Mouse (Mus musculus): ENCODE measurements around the gene Scml4.

Scml4 gene

GRCm38 (mm10) chr10:42862102-42862740 is 2.1 kb downstream of the Scml4 start:
- no peak for DNase-seq (ENCODE audit: low spot score)

GRCm38 (mm10) chr10:42862806-42863205 is 2.6 kb downstream of the Scml4 start:
- no peak for DNase-seq (ENCODE audit: low spot score)

GRCm38 (mm10) chr10:42863621-42864391 is 3.6 kb downstream of the Scml4 start:
- DNase-seq (ENCODE audit: low spot score) = no peak

- DNase-seq (ENCODE audit: low spot score) = peak; percentile 19
These were observed 4.5 kb downstream of the Scml4 start for GRCm38 (mm10) chr10:42864696-42865095.

- DNase-seq (ENCODE audit: low spot score) = no peak
These were observed 8.2 kb downstream of the Scml4 start for GRCm38 (mm10) chr10:42868416-42868815.

GRCm38 (mm10) chr10:42869467-42869866 is 9.3 kb downstream of the Scml4 start:
- DNase-seq (ENCODE audit: low spot score) = no peak

GRCm38 (mm10) chr10:42872269-42873010 is 12.3 kb downstream of the Scml4 start:
- no peak for DNase-seq (ENCODE audit: low spot score)

GRCm38 (mm10) chr10:42873077-42873595 is 13.0 kb downstream of the Scml4 start:
- no peak for DNase-seq (ENCODE audit: low spot score)

- DNase-seq (ENCODE audit: low spot score) = no peak
These were observed 16.0 kb downstream of the Scml4 start for GRCm38 (mm10) chr10:42876172-42876571.

GRCm38 (mm10) chr10:42879269-42879681 is 19.1 kb downstream of the Scml4 start:
- DNase-seq (ENCODE audit: low spot score) = no peak

GRCm38 (mm10) chr10:42879682-42880081 is 19.5 kb downstream of the Scml4 start:
- DNase-seq (ENCODE audit: low spot score) = no peak

- DNase-seq (ENCODE audit: low spot score) = peak; percentile 20
These were observed 26.9 kb downstream of the Scml4 start for GRCm38 (mm10) chr10:42887040-42887439.

- no peak for DNase-seq (ENCODE audit: low spot score)
These were observed 28.1 kb downstream of the Scml4 start for GRCm38 (mm10) chr10:42888241-42888640.

- peak; percentile 45 for DNase-seq (ENCODE audit: low spot score)
These were observed 30.2 kb downstream of the Scml4 start for GRCm38 (mm10) chr10:42890365-42890764.

- DNase-seq (ENCODE audit: low spot score) = no peak
These were observed 32.1 kb downstream of the Scml4 start for GRCm38 (mm10) chr10:42892250-42892649.

- DNase-seq (ENCODE audit: low spot score) = no peak
These were observed 32.8 kb downstream of the Scml4 start for GRCm38 (mm10) chr10:42892987-42893386.

GRCm38 (mm10) chr10:42893857-42894256 is 33.7 kb downstream of the Scml4 start:
- DNase-seq (ENCODE audit: low spot score) = no peak

GRCm38 (mm10) chr10:42894263-42894662 is 34.1 kb downstream of the Scml4 start:
- no peak for DNase-seq (ENCODE audit: low spot score)

- DNase-seq (ENCODE audit: low spot score) = no peak
These were observed 34.5 kb downstream of the Scml4 start for GRCm38 (mm10) chr10:42894696-42895095.

GRCm38 (mm10) chr10:42896621-42897020 is 36.5 kb downstream of the Scml4 start:
- no peak for DNase-seq (ENCODE audit: low spot score)

GRCm38 (mm10) chr10:42897166-42897565 is 37.0 kb downstream of the Scml4 start:
- no peak for DNase-seq (ENCODE audit: low spot score)

- DNase-seq (ENCODE audit: low spot score) = no peak
These were observed 37.5 kb downstream of the Scml4 start for GRCm38 (mm10) chr10:42897632-42898031.

- no peak for DNase-seq (ENCODE audit: low spot score)
These were observed 41.2 kb downstream of the Scml4 start for GRCm38 (mm10) chr10:42901361-42901760.

Data from embryo, embryonic 10 days (tissue).